Mouse (Mus musculus): ENCODE measurements around the gene Mrrf. TPM values are rescaled to one million over a fixed set of nuclear protein-coding genes. Genes with fewer than 3 reads are reported as not detected.

Mrrf gene
- polyA plus RNA-seq, 1 experiment from 2014 or later, result 39.9 TPM

GRCm38 (mm10) chr2:36202611-36202880 is 66.4 kb downstream of the Mrrf start:
- Histone ChIP-seq H3K4me1 (ENCODE audit: control insufficient read depth, insufficient read depth, low read length) (peaks cover 13% of the 10 kb centered on the region; the same call in 1 of the 2 replicates), H3K27ac (ENCODE audit: low read depth, low read length) (peak overlapping the region; percentile 76), H3K4me2 (ENCODE audit: low read length) (peak overlapping the region; percentile 86), H3K9me3 (replicated peaks; ENCODE audit: control insufficient read depth, low read length) (no peaks in the 10 kb centered on the region), H3K4me3 (ENCODE audit: low read depth, low read length) (peak overlapping the region; percentile 35), H3K36me3 (ENCODE audit: control insufficient read depth, insufficient read depth, low read length) (no peaks in the 10 kb centered on the region), H3K27me3 (replicated peaks; ENCODE audit: control insufficient read depth, insufficient read depth, low read length) (peaks cover 13% of the 10 kb centered on the region), H3K9ac (ENCODE audit: low read length) (peak overlapping the region; percentile 61)
- 18% methylated on average over 5 of the region's 5 CpGs for WGBS
- ATAC-seq, result no peak
- no peak for DNase-seq (ENCODE audit: low spot score)

- Histone ChIP-seq H3K27ac (ENCODE audit: low read depth, low read length) (peak overlapping the region; percentile 76), H3K36me3 (ENCODE audit: control insufficient read depth, insufficient read depth, low read length) (no peaks in the 10 kb centered on the region), H3K4me1 (ENCODE audit: control insufficient read depth, insufficient read depth, low read length) (peaks cover 13% of the 10 kb centered on the region; the same call in 1 of the 2 replicates), H3K27me3 (replicated peaks; ENCODE audit: control insufficient read depth, insufficient read depth, low read length) (peaks cover 13% of the 10 kb centered on the region), H3K9me3 (replicated peaks; ENCODE audit: control insufficient read depth, low read length) (no peaks in the 10 kb centered on the region), H3K9ac (ENCODE audit: low read length) (peak overlapping the region; percentile 61), H3K4me2 (ENCODE audit: low read length) (peak overlapping the region; percentile 86), H3K4me3 (ENCODE audit: low read depth, low read length) (peak overlapping the region; percentile 35)
- ATAC-seq (peak; percentile 87), DNase-seq (ENCODE audit: low spot score) (peak; percentile 83)
- WGBS, result under 1% methylated on average over 39 of the region's 39 CpGs
These were observed 67.0 kb downstream of the Mrrf start for GRCm38 (mm10) chr2:36203011-36203825.

- ATAC-seq (no peak), DNase-seq (ENCODE audit: low spot score) (no peak)
- H3K27me3 ChIP-seq (replicated peaks; ENCODE audit: control insufficient read depth, insufficient read depth, low read length), result peaks cover 13% of the 10 kb centered on the region
- WGBS, result 56% methylated on average over 4 of the region's 4 CpGs
- no peaks in the 10 kb centered on the region for H3K9me3 ChIP-seq (replicated peaks; ENCODE audit: control insufficient read depth, low read length)
- peaks cover 6% of the 10 kb centered on the region; the same call in 1 of the 2 replicates for H3K4me1 ChIP-seq (ENCODE audit: control insufficient read depth, insufficient read depth, low read length)
- no peak overlapping the region for H3K9ac ChIP-seq (ENCODE audit: low read length)
- no peak overlapping the region; the same call in 1 of the 2 replicates for H3K4me2 ChIP-seq (ENCODE audit: low read length)
- H3K36me3 ChIP-seq (ENCODE audit: control insufficient read depth, insufficient read depth, low read length), result no peaks in the 10 kb centered on the region
- H3K4me3 ChIP-seq (ENCODE audit: low read depth, low read length), result no peak overlapping the region
- no peak overlapping the region for H3K27ac ChIP-seq (ENCODE audit: low read depth, low read length)
These were observed 68.4 kb downstream of the Mrrf start for GRCm38 (mm10) chr2:36204595-36204994.

- Histone ChIP-seq H3K27ac (ENCODE audit: low read depth, low read length) (no peak overlapping the region), H3K4me1 (ENCODE audit: control insufficient read depth, insufficient read depth, low read length) (peaks cover 6% of the 10 kb centered on the region; the same call in 1 of the 2 replicates), H3K4me3 (ENCODE audit: low read depth, low read length) (no peak overlapping the region), H3K9ac (ENCODE audit: low read length) (no peak overlapping the region), H3K9me3 (replicated peaks; ENCODE audit: control insufficient read depth, low read length) (no peaks in the 10 kb centered on the region), H3K27me3 (replicated peaks; ENCODE audit: control insufficient read depth, insufficient read depth, low read length) (peaks cover 24% of the 10 kb centered on the region), H3K36me3 (ENCODE audit: control insufficient read depth, insufficient read depth, low read length) (no peaks in the 10 kb centered on the region), H3K4me2 (ENCODE audit: low read length) (no peak overlapping the region)
- DNase-seq (ENCODE audit: low spot score) (no peak), ATAC-seq (no peak)
- WGBS, result 63% methylated on average over 11 of the region's 11 CpGs
These were observed 70.9 kb downstream of the Mrrf start for GRCm38 (mm10) chr2:36207071-36207470.

- no peaks in the 10 kb centered on the region for H3K9me3 ChIP-seq (replicated peaks; ENCODE audit: control insufficient read depth, low read length)
- H3K27ac ChIP-seq (ENCODE audit: low read depth, low read length), result no peak overlapping the region
- peak overlapping the region; percentile 25; the same call in 1 of the 2 replicates for H3K4me2 ChIP-seq (ENCODE audit: low read length)
- H3K36me3 ChIP-seq (ENCODE audit: control insufficient read depth, insufficient read depth, low read length), result no peaks in the 10 kb centered on the region
- 2% methylated on average over 26 of the region's 34 CpGs for WGBS
- H3K27me3 ChIP-seq (replicated peaks; ENCODE audit: control insufficient read depth, insufficient read depth, low read length), result peaks cover 28% of the 10 kb centered on the region
- ATAC-seq (no peak), DNase-seq (ENCODE audit: low spot score) (no peak)
- H3K4me3 ChIP-seq (ENCODE audit: low read depth, low read length), result no peak overlapping the region
- H3K4me1 ChIP-seq (ENCODE audit: control insufficient read depth, insufficient read depth, low read length), result no peaks in the 10 kb centered on the region
- no peak overlapping the region; the same call in 1 of the 2 replicates for H3K9ac ChIP-seq (ENCODE audit: low read length)
These were observed 74.6 kb downstream of the Mrrf start for GRCm38 (mm10) chr2:36210796-36211195.

- no peak overlapping the region for H3K27ac ChIP-seq (ENCODE audit: low read depth, low read length)
- no peaks in the 10 kb centered on the region for H3K4me1 ChIP-seq (ENCODE audit: control insufficient read depth, insufficient read depth, low read length)
- no peak overlapping the region for H3K4me3 ChIP-seq (ENCODE audit: low read depth, low read length)
- no peaks in the 10 kb centered on the region for H3K36me3 ChIP-seq (ENCODE audit: control insufficient read depth, insufficient read depth, low read length)
- H3K4me2 ChIP-seq (ENCODE audit: low read length), result no peak overlapping the region
- H3K9me3 ChIP-seq (replicated peaks; ENCODE audit: control insufficient read depth, low read length), result no peaks in the 10 kb centered on the region
- DNase-seq (ENCODE audit: low spot score) (no peak), ATAC-seq (no peak)
- H3K27me3 ChIP-seq (replicated peaks; ENCODE audit: control insufficient read depth, insufficient read depth, low read length), result peaks cover 28% of the 10 kb centered on the region
- no peak overlapping the region for H3K9ac ChIP-seq (ENCODE audit: low read length)
- 23% methylated on average over 7 of the region's 7 CpGs for WGBS
These were observed 75.6 kb downstream of the Mrrf start for GRCm38 (mm10) chr2:36211785-36212184.

- H3K4me2 ChIP-seq (ENCODE audit: low read length), result no peak overlapping the region
- H3K9me3 ChIP-seq (replicated peaks; ENCODE audit: control insufficient read depth, low read length), result no peaks in the 10 kb centered on the region
- 52% methylated on average over 7 of the region's 7 CpGs for WGBS
- H3K36me3 ChIP-seq (ENCODE audit: control insufficient read depth, insufficient read depth, low read length), result no peaks in the 10 kb centered on the region
- H3K9ac ChIP-seq (ENCODE audit: low read length), result no peak overlapping the region
- no peaks in the 10 kb centered on the region for H3K4me1 ChIP-seq (ENCODE audit: control insufficient read depth, insufficient read depth, low read length)
- no peak for ATAC-seq
- no peak overlapping the region for H3K4me3 ChIP-seq (ENCODE audit: low read depth, low read length)
- no peak for DNase-seq (ENCODE audit: low spot score)
- peaks cover 28% of the 10 kb centered on the region for H3K27me3 ChIP-seq (replicated peaks; ENCODE audit: control insufficient read depth, insufficient read depth, low read length)
- no peak overlapping the region for H3K27ac ChIP-seq (ENCODE audit: low read depth, low read length)
These were observed 76.9 kb downstream of the Mrrf start for GRCm38 (mm10) chr2:36213108-36213507.

- no peak overlapping the region for H3K9ac ChIP-seq (ENCODE audit: low read length)
- no peaks in the 10 kb centered on the region for H3K36me3 ChIP-seq (ENCODE audit: control insufficient read depth, insufficient read depth, low read length)
- no peak overlapping the region for H3K4me3 ChIP-seq (ENCODE audit: low read depth, low read length)
- ATAC-seq (peak; percentile 90), DNase-seq (ENCODE audit: low spot score) (peak; percentile 93)
- peaks cover 28% of the 10 kb centered on the region for H3K27me3 ChIP-seq (replicated peaks; ENCODE audit: control insufficient read depth, insufficient read depth, low read length)
- H3K4me2 ChIP-seq (ENCODE audit: low read length), result no peak overlapping the region
- no peak overlapping the region for H3K27ac ChIP-seq (ENCODE audit: low read depth, low read length)
- no peaks in the 10 kb centered on the region for H3K4me1 ChIP-seq (ENCODE audit: control insufficient read depth, insufficient read depth, low read length)
- WGBS, result 8% methylated on average over 8 of the region's 8 CpGs
- H3K9me3 ChIP-seq (replicated peaks; ENCODE audit: control insufficient read depth, low read length), result no peaks in the 10 kb centered on the region
These were observed 77.8 kb downstream of the Mrrf start for GRCm38 (mm10) chr2:36214023-36214422.

GRCm38 (mm10) chr2:36214425-36214824 is 78.2 kb downstream of the Mrrf start:
- no peak overlapping the region for H3K4me2 ChIP-seq (ENCODE audit: low read length)

More at GRCm38 (mm10) chr2:36214425-36214824, 78.2 kb downstream of the Mrrf start:
- no peaks in the 10 kb centered on the region for H3K36me3 ChIP-seq (ENCODE audit: control insufficient read depth, insufficient read depth, low read length)
- ATAC-seq (no peak), DNase-seq (ENCODE audit: low spot score) (no peak)
- no peaks in the 10 kb centered on the region for H3K4me1 ChIP-seq (ENCODE audit: control insufficient read depth, insufficient read depth, low read length)
- peaks cover 28% of the 10 kb centered on the region for H3K27me3 ChIP-seq (replicated peaks; ENCODE audit: control insufficient read depth, insufficient read depth, low read length)
- H3K4me3 ChIP-seq (ENCODE audit: low read depth, low read length), result no peak overlapping the region
- H3K9ac ChIP-seq (ENCODE audit: low read length), result no peak overlapping the region
- H3K9me3 ChIP-seq (replicated peaks; ENCODE audit: control insufficient read depth, low read length), result no peaks in the 10 kb centered on the region
- no peak overlapping the region for H3K27ac ChIP-seq (ENCODE audit: low read depth, low read length)
- 60% methylated on average over 5 of the region's 5 CpGs for WGBS
